Mouse (Mus musculus) right cerebral cortex, postnatal 14 days (tissue): ENCODE data around the gene Mapkapk3.

Experiments
- DNase-seq: peaks from one replicate; pipeline ENCODE4 v3.0.0; 2022

Gene Mapkapk3

GRCm38 (mm10) chr9:107288711-107289110 is 966 bp downstream of the Mapkapk3 start:
- DNase-seq = no peak

GRCm38 (mm10) chr9:107288105-107288650 is 1.5 kb downstream of the Mapkapk3 start:
- no peak for DNase-seq

- DNase-seq = no peak
Measured at GRCm38 (mm10) chr9:107287294-107287693, 2.4 kb downstream of the Mapkapk3 start.

- DNase-seq = no peak
Measured at GRCm38 (mm10) chr9:107285009-107285408, 4.7 kb downstream of the Mapkapk3 start.

GRCm38 (mm10) chr9:107282951-107283350 is 6.7 kb downstream of the Mapkapk3 start:
- no peak for DNase-seq

GRCm38 (mm10) chr9:107281241-107281987 is 8.3 kb downstream of the Mapkapk3 start:
- no peak for DNase-seq

- DNase-seq = no peak
Measured at GRCm38 (mm10) chr9:107280322-107281027, 9.2 kb downstream of the Mapkapk3 start.

- DNase-seq = no peak
Measured at GRCm38 (mm10) chr9:107279378-107280321, 10.0 kb downstream of the Mapkapk3 start.

GRCm38 (mm10) chr9:107278527-107279377 is 10.9 kb downstream of the Mapkapk3 start:
- no peak for DNase-seq

GRCm38 (mm10) chr9:107278126-107278525 is 11.6 kb downstream of the Mapkapk3 start:
- no peak for DNase-seq

- no peak for DNase-seq
Measured at GRCm38 (mm10) chr9:107277603-107278002, 12.1 kb downstream of the Mapkapk3 start.

- no peak for DNase-seq
Measured at GRCm38 (mm10) chr9:107275710-107276109, 14.0 kb downstream of the Mapkapk3 start.

GRCm38 (mm10) chr9:107274751-107275150 is 14.9 kb downstream of the Mapkapk3 start:
- no peak for DNase-seq

- DNase-seq = no peak
Measured at GRCm38 (mm10) chr9:107273184-107273583, 16.5 kb downstream of the Mapkapk3 start.

- DNase-seq = no peak
Measured at GRCm38 (mm10) chr9:107272284-107272683, 17.4 kb downstream of the Mapkapk3 start.

- DNase-seq = no peak
Measured at GRCm38 (mm10) chr9:107271177-107271938, 18.3 kb downstream of the Mapkapk3 start.

- no peak for DNase-seq
Measured at GRCm38 (mm10) chr9:107269772-107270171, 19.9 kb downstream of the Mapkapk3 start.

- no peak for DNase-seq
Measured at GRCm38 (mm10) chr9:107267721-107268402, 21.8 kb downstream of the Mapkapk3 start.

- no peak for DNase-seq
Measured at GRCm38 (mm10) chr9:107267028-107267427, 22.6 kb downstream of the Mapkapk3 start.

- no peak for DNase-seq
Measured at GRCm38 (mm10) chr9:107264731-107265130, 24.9 kb downstream of the Mapkapk3 start.
